Mouse (Mus musculus) E14TG2a.4 (cell line): ENCODE data around the gene Ankrd23.

ENCODE experiments used
- CTCF ChIP-seq: conservative IDR thresholded peaks from 2 replicates; pipeline ENCODE4 v1.5.1; 2014; ENCODE audit warnings: low read length
- POU5F1 ChIP-seq: IDR thresholded peaks from 2 replicates; pipeline ENCODE4 v1.6.1; 2014; ENCODE audit warnings: low read length, borderline replicate concordance

- TF ChIP-seq CTCF: no peak
- no peak for TF ChIP-seq POU5F1
Measured at GRCm38 (mm10) chr1:36559888-36560287, 23.2 kb upstream of the Ankrd23 start.
